Mouse (Mus musculus) neural tube, embryonic 12.5 days (tissue): ENCODE results near the gene Cab39. TPM values are rescaled to one million over a fixed set of nuclear protein-coding genes. Genes with fewer than 3 reads are reported as not detected.
A peak's percentile ranks its signal among the peaks of the same experiment; 100 is the strongest.

Source experiments
- ATAC-seq: fragments of 200-750 bp; cut with Nextera tagmentation; 2 replicates; pipeline ENCODE4 v1.8.0; 2017; ENCODE audit warnings: low read depth, mild to moderate bottlenecking, moderate TSS enrichment, moderate library complexity; ENCODE audit not compliant: low FRiP score
- H3K27ac ChIP-seq: fragments of 300-500 bp; sonication (generic); 2 replicates; pipeline ENCODE4 v1.5.1; 2016
- H3K27me3 ChIP-seq: fragments of 300-500 bp; sonication (generic); replicated peaks from 2 replicates; pipeline ENCODE4 v1.6.1; 2016; ENCODE audit warnings: mild to moderate bottlenecking
- H3K36me3 ChIP-seq: fragments of 300-500 bp; sonication (generic); 2 replicates; pipeline ENCODE4 v1.6.1; 2016; ENCODE audit warnings: mild to moderate bottlenecking
- H3K4me1 ChIP-seq: fragments of 300-500 bp; sonication (generic); 2 replicates; pipeline ENCODE4 v1.6.1; 2016
- H3K4me2 ChIP-seq: fragments of 300-500 bp; sonication (generic); replicated peaks from 2 replicates; pipeline ENCODE4 v1.6.1; 2016; ENCODE audit warnings: mild to moderate bottlenecking
- H3K4me3 ChIP-seq: fragments of 300-500 bp; sonication (generic); 2 replicates; pipeline ENCODE4 v1.5.1; 2016
- H3K9ac ChIP-seq: fragments of 300-500 bp; sonication (generic); 2 replicates; pipeline ENCODE4 v1.6.1; 2016; ENCODE audit warnings: mild to moderate bottlenecking
- H3K9me3 ChIP-seq: fragments of 300-500 bp; sonication (generic); 2 replicates; pipeline ENCODE4 v1.6.1; 2016; ENCODE audit warnings: mild to moderate bottlenecking
- whole genome bisulfite sequencing: fragments of 180-500 bp; shearing (Covaris S2); methylation state at CpG from one replicate; pipeline ENCODE4 v1.1.7; 2016; 5-methylcytosine and 5-hydroxymethylcytosine counted together
- microRNA-seq: library from miRNA; unstranded; fragments of <30 nt; microRNA quantifications from one replicate; pipeline ENCODE4, GENCODE M21; 2017
- polyA plus RNA-seq: library from polyadenylated mRNA; unstranded; fragments of >200 nt; fragmentation: Nextera tagmentation; extraction: Ambion mirVana; gene quantifications from 2 replicates; pipeline ENCODE4 v1.2.1, GENCODE M21; 2016

The Cab39 gene
- polyA plus RNA-seq, 1 experiment from 2014 or later = 81.3 TPM

GRCm38 (mm10) chr1:85896110-85896509, 102.9 kb downstream of the Cab39 start:
- ATAC-seq = no peak
- Histone ChIP-seq H3K4me1 (peaks cover 54% of the 10 kb centered on the region), H3K27ac (no peak overlapping the region), H3K9me3 (no peaks in the 10 kb centered on the region), H3K4me2 (peak overlapping the region; percentile 84), H3K27me3 (no peaks in the 10 kb centered on the region), H3K36me3 (no peaks in the 10 kb centered on the region), H3K4me3 (peak overlapping the region; percentile 83; the same call in 1 of the 2 replicates), H3K9ac (no peak overlapping the region)
- 69% methylated on average over 5 of the region's 5 CpGs for WGBS

- H3K4me2 ChIP-seq = peak overlapping the region; percentile 84
- H3K27me3 ChIP-seq = no peaks in the 10 kb centered on the region
- H3K9me3 ChIP-seq = no peaks in the 10 kb centered on the region
- H3K4me3 ChIP-seq = no peak overlapping the region
- no peak overlapping the region for H3K27ac ChIP-seq
- H3K36me3 ChIP-seq = no peaks in the 10 kb centered on the region
- no peak for ATAC-seq
- H3K9ac ChIP-seq = no peak overlapping the region
- 62% methylated on average over 12 of the region's 12 CpGs for WGBS
- H3K4me1 ChIP-seq = peaks cover 63% of the 10 kb centered on the region
Measured at GRCm38 (mm10) chr1:85896781-85897700, 103.8 kb downstream of the Cab39 start.

GRCm38 (mm10) chr1:85897901-85898760, 104.9 kb downstream of the Cab39 start:
- peak overlapping the region; percentile 33 for H3K9ac ChIP-seq
- H3K4me2 ChIP-seq = peak overlapping the region; percentile 84
- no peak overlapping the region for H3K27ac ChIP-seq
- no peaks in the 10 kb centered on the region for H3K9me3 ChIP-seq
- ATAC-seq = no peak
- peaks cover 3% of the 10 kb centered on the region; the same call in 1 of the 2 replicates for H3K36me3 ChIP-seq
- no peak overlapping the region for H3K4me3 ChIP-seq
- H3K27me3 ChIP-seq = no peaks in the 10 kb centered on the region
- peaks cover 68% of the 10 kb centered on the region for H3K4me1 ChIP-seq
- 42% methylated on average over 8 of the region's 8 CpGs for WGBS

- peak overlapping the region; percentile 33 for H3K9ac ChIP-seq
- ATAC-seq = no peak
- no peak overlapping the region for H3K27ac ChIP-seq
- WGBS = 32% methylated on average over 12 of the region's 12 CpGs
- H3K9me3 ChIP-seq = no peaks in the 10 kb centered on the region
- H3K4me3 ChIP-seq = no peak overlapping the region
- H3K36me3 ChIP-seq = peaks cover 9% of the 10 kb centered on the region
- H3K4me1 ChIP-seq = peaks cover 68% of the 10 kb centered on the region
- peak overlapping the region; percentile 84 for H3K4me2 ChIP-seq
- no peaks in the 10 kb centered on the region for H3K27me3 ChIP-seq
Measured at GRCm38 (mm10) chr1:85898761-85899387, 105.6 kb downstream of the Cab39 start.

GRCm38 (mm10) chr1:85899388-85899761, 106.1 kb downstream of the Cab39 start:
- H3K36me3 ChIP-seq = peaks cover 14% of the 10 kb centered on the region
- H3K27ac ChIP-seq = no peak overlapping the region
- no peaks in the 10 kb centered on the region for H3K9me3 ChIP-seq
- 0 out of 2 replicates have a peak overlapping the region, but pooled peaks have one; percentile 21 for H3K9ac ChIP-seq
- H3K4me3 ChIP-seq = no peak overlapping the region
- 0 out of 2 replicates have a peak overlapping the region, but pooled peaks have one; percentile 84 for H3K4me2 ChIP-seq
- H3K4me1 ChIP-seq = peaks cover 68% of the 10 kb centered on the region
- ATAC-seq = no peak
- no peaks in the 10 kb centered on the region for H3K27me3 ChIP-seq

- no peaks in the 10 kb centered on the region for H3K27me3 ChIP-seq
- no peak for ATAC-seq
- H3K4me2 ChIP-seq = no peak overlapping the region
- 81% methylated on average over 7 of the region's 7 CpGs for WGBS
- no peak overlapping the region for H3K9ac ChIP-seq
- peaks cover 25% of the 10 kb centered on the region for H3K36me3 ChIP-seq
- peaks cover 61% of the 10 kb centered on the region for H3K4me1 ChIP-seq
- no peaks in the 10 kb centered on the region for H3K9me3 ChIP-seq
- no peak overlapping the region for H3K27ac ChIP-seq
- H3K4me3 ChIP-seq = no peak overlapping the region
Measured at GRCm38 (mm10) chr1:85900521-85901333, 107.5 kb downstream of the Cab39 start.

Small RNA genes within 50 kb of the gene (microRNA-seq; reads per million reads assigned to microRNA genes)
- gene Gm25472 = not detected
- not detected for gene Mir8096

Other genes with a start within 250 kb of the Cab39 start
- not detected in 2 replicates for gene G530012D18Rik, start 217.8 kb upstream of the Cab39 start, polyA plus RNA-seq
- 0.67 and 0.72 TPM in 2 replicates for gene Sp110, start 194.6 kb upstream of the Cab39 start, polyA plus RNA-seq
- 0.60 and 0.74 TPM in 2 replicates for gene Sp140, start 193.1 kb upstream of the Cab39 start, polyA plus RNA-seq
- gene Sp100, start 143.5 kb upstream of the Cab39 start, polyA plus RNA-seq = 0.47 and 0.57 TPM in 2 replicates
- gene A630001G21Rik, start 14.8 kb upstream of the Cab39 start, polyA plus RNA-seq = 0.40 and 1.3 TPM in 2 replicates
- 131 and 138 TPM in 2 replicates for gene Itm2c, start 100.8 kb downstream of the Cab39 start, polyA plus RNA-seq
- gene 4933407L21Rik, start 135.0 kb downstream of the Cab39 start, polyA plus RNA-seq = 1.0 and 1.6 TPM in 2 replicates
- gene Gpr55, start 167.6 kb downstream of the Cab39 start, polyA plus RNA-seq = 0.08 TPM in 1 of 2 replicates, not detected in the other
- gene Spata3, start 223.4 kb downstream of the Cab39 start, polyA plus RNA-seq = not detected in 2 replicates